Mouse (Mus musculus) intestine, embryonic 15.5 days (tissue): ENCODE data around the gene Phf21a. TPM values are rescaled to one million over a fixed set of nuclear protein-coding genes. Genes with fewer than 3 reads are reported as not detected.

Source experiments
- ATAC-seq: fragments of 200-750 bp; cut with Nextera tagmentation; 2 replicates; pipeline ENCODE4 v1.8.0; 2017; ENCODE audit warnings: moderate TSS enrichment, moderate library complexity
- H3K27ac ChIP-seq: fragments of 300-500 bp; sonication (generic); 2 replicates; pipeline ENCODE4 v1.5.1; 2015; ENCODE audit warnings: mild to moderate bottlenecking, inconsistent platforms
- H3K27me3 ChIP-seq: fragments of 300-500 bp; sonication (generic); replicated peaks from 2 replicates; pipeline ENCODE4 v1.6.1; 2015; ENCODE audit warnings: inconsistent platforms
- H3K36me3 ChIP-seq: fragments of 300-500 bp; sonication (generic); 2 replicates; pipeline ENCODE4 v1.6.1; 2015; ENCODE audit warnings: inconsistent platforms
- H3K4me1 ChIP-seq: fragments of 300-500 bp; sonication (generic); replicated peaks from 2 replicates; pipeline ENCODE4 v1.6.1; 2015; ENCODE audit warnings: inconsistent platforms
- H3K4me2 ChIP-seq: fragments of 300-500 bp; sonication (generic); replicated peaks from 2 replicates; pipeline ENCODE4 v1.6.1; 2015; ENCODE audit warnings: mild to moderate bottlenecking, inconsistent platforms
- H3K4me3 ChIP-seq: fragments of 300-500 bp; sonication (generic); replicated peaks from 2 replicates; pipeline ENCODE4 v1.5.1; 2015; ENCODE audit warnings: inconsistent platforms
- H3K9ac ChIP-seq: fragments of 300-500 bp; sonication (generic); 2 replicates; pipeline ENCODE4 v1.6.1; 2015; ENCODE audit warnings: inconsistent platforms
- H3K9me3 ChIP-seq: fragments of 300-500 bp; sonication (generic); 2 replicates; pipeline ENCODE4 v1.6.1; 2016; ENCODE audit warnings: inconsistent platforms
- WGBS: fragments of 180-500 bp; shearing (Covaris S2); methylation state at CpG from one replicate; pipeline ENCODE4 v1.1.7; 2015; 5-methylcytosine and 5-hydroxymethylcytosine counted together
- polyA plus RNA-seq: library from polyadenylated mRNA; unstranded; fragments of >200 nt; fragmentation: Nextera tagmentation; extraction: Ambion mirVana; gene quantifications from 2 replicates; pipeline ENCODE4 v1.2.1, GENCODE M21; 2015

Gene Phf21a
- polyA plus RNA-seq, 1 experiment from 2014 or later, result 19.1 TPM

DNA sequence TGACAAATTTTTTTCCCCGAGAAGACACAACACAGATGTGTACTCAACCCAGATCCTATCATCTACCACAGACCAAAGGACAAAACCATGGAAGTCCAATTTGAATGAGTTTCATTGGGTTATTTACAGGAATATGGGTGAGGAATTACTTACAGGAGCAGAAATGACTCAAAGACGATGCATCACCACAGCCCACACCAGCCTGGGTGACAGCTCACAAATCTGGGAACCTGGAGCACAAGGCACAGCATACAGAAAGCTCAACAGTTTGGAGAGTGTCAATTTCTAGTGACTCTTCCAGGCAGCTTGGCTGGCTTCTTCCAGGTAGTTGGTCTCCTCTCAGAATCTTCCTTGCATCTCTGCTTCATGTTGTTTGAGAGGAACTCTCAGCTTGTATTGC is 154.8 kb downstream of the Phf21a start:
- Histone ChIP-seq H3K9me3 (no peaks in the 10 kb centered on the region), H3K4me2 (no peak overlapping the region), H3K4me3 (no peak overlapping the region), H3K36me3 (peaks cover 8% of the 10 kb centered on the region; the same call in 1 of the 2 replicates), H3K9ac (no peak overlapping the region), H3K4me1 (no peaks in the 10 kb centered on the region), H3K27me3 (no peaks in the 10 kb centered on the region), H3K27ac (no peak overlapping the region)
- ATAC-seq, result no peak
- 95% methylated on average over 2 of the region's 2 CpGs for WGBS

DNA sequence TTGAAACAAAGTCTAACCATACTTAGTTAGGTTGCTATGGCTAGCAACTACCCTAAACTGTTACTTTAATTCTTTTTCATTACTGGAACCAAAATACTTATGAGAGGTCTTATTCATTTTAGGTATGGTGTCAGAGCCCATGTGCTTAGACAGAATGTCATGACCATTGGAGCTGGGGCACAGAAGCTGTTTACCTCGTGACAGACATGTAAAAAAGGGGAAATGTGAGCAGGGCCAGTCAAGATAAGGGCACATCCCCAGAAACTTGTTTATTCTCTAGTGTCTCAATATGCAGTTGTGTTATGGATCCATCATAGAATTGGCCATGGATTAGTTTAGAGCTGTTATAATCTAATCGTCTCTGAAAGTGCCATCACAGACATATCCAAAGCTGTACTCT is 157.6 kb downstream of the Phf21a start:
- Histone ChIP-seq H3K9ac (no peak overlapping the region), H3K4me3 (no peak overlapping the region), H3K27me3 (no peaks in the 10 kb centered on the region), H3K27ac (no peak overlapping the region), H3K36me3 (peaks cover 8% of the 10 kb centered on the region; the same call in 1 of the 2 replicates), H3K4me1 (no peaks in the 10 kb centered on the region), H3K9me3 (no peaks in the 10 kb centered on the region), H3K4me2 (no peak overlapping the region)
- 85% methylated on average over 2 of the region's 2 CpGs for WGBS
- no peak for ATAC-seq

DNA sequence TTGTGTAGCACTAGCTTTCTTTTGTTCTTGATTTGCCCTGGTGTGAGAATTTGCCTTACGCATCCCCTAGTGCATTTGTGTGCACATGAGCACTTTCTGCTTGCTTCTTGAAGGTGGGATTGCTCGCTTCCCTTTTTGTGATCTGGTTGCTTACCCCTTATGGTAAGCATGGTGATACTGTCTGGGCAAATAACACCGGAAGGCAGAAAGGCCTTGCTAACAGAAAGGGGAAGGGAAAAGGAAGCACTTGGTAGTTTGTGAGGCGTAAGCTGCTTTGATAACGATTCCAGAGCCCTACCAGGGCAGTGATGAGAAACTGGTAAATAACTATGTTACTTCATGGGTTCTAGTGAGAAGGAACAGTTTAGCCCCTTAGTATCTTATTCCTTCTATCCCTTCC is 160.9 kb downstream of the Phf21a start:
- no peak overlapping the region for H3K27ac ChIP-seq
- no peak overlapping the region for H3K4me3 ChIP-seq
- ATAC-seq, result no peak
- H3K9me3 ChIP-seq, result no peaks in the 10 kb centered on the region
- H3K4me1 ChIP-seq, result no peaks in the 10 kb centered on the region
- H3K27me3 ChIP-seq, result no peaks in the 10 kb centered on the region
- H3K9ac ChIP-seq, result no peak overlapping the region
- H3K4me2 ChIP-seq, result no peak overlapping the region
- 85% methylated on average over 5 of the region's 5 CpGs for WGBS
- H3K36me3 ChIP-seq, result no peaks in the 10 kb centered on the region

DNA sequence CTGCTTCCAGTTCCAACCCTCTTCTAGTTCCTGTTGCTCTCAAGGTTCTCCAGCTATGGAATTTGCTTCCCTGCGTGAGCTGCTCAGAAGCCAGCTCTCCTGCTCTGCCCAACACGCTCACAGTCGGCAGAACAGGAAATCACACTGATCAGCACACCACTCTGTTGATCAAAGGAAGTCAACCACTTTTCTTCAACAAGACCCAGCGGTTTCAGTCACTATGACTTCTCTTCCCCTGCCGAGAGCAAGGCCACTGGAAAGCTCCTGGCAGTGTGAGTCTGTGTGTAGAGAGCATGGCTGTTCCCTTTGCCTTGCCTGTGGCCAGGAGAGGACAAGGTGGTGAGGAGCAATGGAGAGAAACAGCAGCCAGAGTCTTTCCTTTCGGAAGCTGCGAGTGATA is 163.2 kb downstream of the Phf21a start:
- Histone ChIP-seq H3K4me2 (no peak overlapping the region), H3K4me3 (no peak overlapping the region), H3K27ac (no peak overlapping the region), H3K9me3 (no peaks in the 10 kb centered on the region), H3K36me3 (no peaks in the 10 kb centered on the region), H3K27me3 (no peaks in the 10 kb centered on the region), H3K4me1 (no peaks in the 10 kb centered on the region), H3K9ac (no peak overlapping the region)
- no peak for ATAC-seq
- WGBS, result 69% methylated on average over 7 of the region's 7 CpGs

DNA sequence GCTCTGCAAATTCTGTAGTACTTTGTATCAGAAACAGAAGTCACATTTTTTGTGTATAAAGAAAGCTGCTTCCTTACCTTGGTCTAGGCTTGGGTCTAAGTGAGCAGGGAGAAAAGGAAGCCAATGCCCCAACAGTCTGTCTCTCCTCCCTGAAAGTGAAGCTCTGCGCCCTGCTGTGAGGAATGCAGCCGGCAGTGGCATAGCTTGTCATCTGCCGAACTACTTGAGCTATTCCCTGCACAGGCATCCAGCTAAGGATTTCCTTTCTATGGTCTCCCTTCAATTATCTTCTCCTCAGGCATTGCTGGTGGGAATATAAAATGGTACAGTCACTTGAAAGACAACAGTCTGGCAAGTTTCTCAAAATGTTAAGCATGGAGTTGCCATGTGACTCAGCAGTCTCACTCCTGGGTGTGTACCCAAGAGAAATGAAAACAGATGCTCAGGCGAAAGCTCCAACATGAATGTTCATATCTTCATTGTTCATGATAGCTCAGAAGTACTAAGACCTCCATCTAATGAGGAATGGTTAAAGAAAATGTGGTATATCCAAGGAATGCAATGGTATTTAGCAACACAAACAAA is 164.5 kb downstream of the Phf21a start:
- Histone ChIP-seq H3K4me2 (no peak overlapping the region), H3K27ac (no peak overlapping the region), H3K4me3 (no peak overlapping the region), H3K4me1 (no peaks in the 10 kb centered on the region), H3K9me3 (no peaks in the 10 kb centered on the region), H3K9ac (no peak overlapping the region), H3K36me3 (no peaks in the 10 kb centered on the region), H3K27me3 (no peaks in the 10 kb centered on the region)
- ATAC-seq, result no peak
- WGBS, result 75% methylated on average over 4 of the region's 4 CpGs

DNA sequence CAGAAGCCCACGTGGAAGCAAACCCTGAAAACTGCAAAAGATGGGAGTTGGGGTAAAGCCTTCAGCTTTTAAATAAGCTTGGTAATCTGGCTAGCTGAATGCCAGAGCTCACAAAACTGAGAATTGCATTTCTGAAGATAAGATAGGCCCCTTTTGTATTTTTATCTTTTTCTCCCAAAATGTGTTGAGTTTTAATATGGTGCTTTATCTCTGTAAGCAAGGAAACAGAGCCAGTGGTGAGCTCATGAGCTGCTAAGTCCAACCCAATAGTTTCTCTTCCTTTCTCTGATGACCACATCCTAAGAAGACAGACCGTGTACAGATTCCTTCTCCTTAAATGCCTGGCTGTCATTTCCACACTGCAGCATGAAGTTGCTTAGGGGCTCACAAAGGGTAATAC is 167.0 kb downstream of the Phf21a start:
- H3K27ac ChIP-seq, result no peak overlapping the region
- no peak overlapping the region for H3K9ac ChIP-seq
- no peaks in the 10 kb centered on the region for H3K9me3 ChIP-seq
- no peak overlapping the region for H3K4me2 ChIP-seq
- no peaks in the 10 kb centered on the region for H3K4me1 ChIP-seq
- no peak overlapping the region for H3K4me3 ChIP-seq
- H3K36me3 ChIP-seq, result no peaks in the 10 kb centered on the region
- no peaks in the 10 kb centered on the region for H3K27me3 ChIP-seq
- 72% methylated on average over 2 of the region's 2 CpGs for WGBS
- ATAC-seq, result no peak

DNA sequence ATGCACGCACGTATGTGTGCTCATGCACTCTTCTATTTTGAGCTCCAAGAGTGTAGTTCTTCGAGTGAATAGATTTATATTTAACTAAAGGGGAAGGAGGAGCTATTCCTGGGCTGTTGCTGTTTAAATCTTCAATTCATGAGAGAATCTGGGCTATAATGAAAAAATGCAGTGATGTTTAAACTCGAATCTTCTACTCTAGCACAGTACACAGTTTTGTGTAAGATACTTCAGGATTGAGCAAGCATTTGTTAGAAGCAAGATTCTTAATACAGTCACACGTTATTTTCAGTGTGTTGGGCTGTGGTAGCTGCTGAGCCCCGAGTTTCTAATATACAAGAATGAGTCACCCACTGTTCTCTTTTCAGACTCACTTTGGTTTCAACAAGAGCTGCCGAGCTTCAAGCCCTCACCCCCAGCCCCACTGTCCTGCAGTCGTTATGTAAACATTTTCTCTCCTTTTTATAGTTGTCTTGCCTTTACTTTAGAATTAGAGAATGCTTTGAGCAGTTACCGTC is 173.2 kb downstream of the Phf21a start:
- ATAC-seq, result no peak
- Histone ChIP-seq H3K4me3 (no peak overlapping the region), H3K4me1 (no peaks in the 10 kb centered on the region), H3K27ac (no peak overlapping the region), H3K36me3 (no peaks in the 10 kb centered on the region), H3K4me2 (no peak overlapping the region), H3K9ac (no peak overlapping the region), H3K27me3 (no peaks in the 10 kb centered on the region), H3K9me3 (no peaks in the 10 kb centered on the region)
- WGBS, result 52% methylated on average over 9 of the region's 9 CpGs

DNA sequence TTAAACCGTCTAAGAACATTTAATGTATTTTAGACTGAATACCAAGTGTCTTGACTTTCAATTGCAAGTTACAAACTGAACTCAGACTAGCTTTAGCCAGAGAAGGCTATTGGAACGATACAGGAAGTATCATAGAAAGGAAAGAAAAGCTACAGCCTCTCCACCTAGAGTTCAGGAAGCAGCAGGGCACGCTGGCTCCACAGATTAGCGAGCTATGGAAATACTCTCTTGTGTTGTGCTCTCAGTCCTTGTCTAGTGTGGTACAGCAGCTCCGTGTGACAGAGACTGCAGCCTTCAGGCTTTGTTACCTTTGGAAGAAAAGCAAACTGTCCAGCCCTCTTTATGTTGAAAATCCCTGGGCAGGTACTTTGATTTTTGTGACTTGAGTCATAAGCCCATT is 176.3 kb downstream of the Phf21a start:
- H3K9ac ChIP-seq, result no peak overlapping the region
- H3K27me3 ChIP-seq, result no peaks in the 10 kb centered on the region
- no peaks in the 10 kb centered on the region for H3K4me1 ChIP-seq
- 86% methylated on average over 5 of the region's 5 CpGs for WGBS
- H3K4me3 ChIP-seq, result no peak overlapping the region
- no peak overlapping the region for H3K27ac ChIP-seq
- H3K4me2 ChIP-seq, result no peak overlapping the region
- no peaks in the 10 kb centered on the region for H3K36me3 ChIP-seq
- ATAC-seq, result no peak
- H3K9me3 ChIP-seq, result no peaks in the 10 kb centered on the region

DNA sequence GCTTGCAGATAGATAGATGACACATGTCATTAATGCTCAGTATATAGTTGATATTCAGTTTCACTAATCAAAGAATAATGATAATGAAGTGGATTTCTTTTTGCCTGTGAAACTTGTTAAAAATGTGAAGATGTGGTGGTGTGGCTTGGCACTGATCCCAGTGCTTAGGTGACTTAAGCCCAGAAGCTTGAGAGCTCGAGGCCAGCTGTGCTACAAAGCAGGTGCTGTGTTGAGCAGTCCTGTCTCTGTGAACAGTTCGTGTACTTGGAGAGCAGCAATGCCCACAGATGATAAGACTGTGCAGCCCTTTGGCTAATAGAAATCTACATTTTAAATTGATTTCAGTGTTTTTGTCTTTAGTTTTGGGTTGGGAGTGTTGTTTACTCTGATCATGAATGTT is 179.6 kb downstream of the Phf21a start:
- ATAC-seq, result no peak
- 40% methylated on average over 2 of the region's 2 CpGs for WGBS
- no peaks in the 10 kb centered on the region for H3K36me3 ChIP-seq
- H3K9me3 ChIP-seq, result no peaks in the 10 kb centered on the region
- no peak overlapping the region for H3K4me3 ChIP-seq
- H3K27me3 ChIP-seq, result no peaks in the 10 kb centered on the region
- H3K27ac ChIP-seq, result no peak overlapping the region
- H3K4me1 ChIP-seq, result no peaks in the 10 kb centered on the region
- no peak overlapping the region for H3K9ac ChIP-seq
- no peak overlapping the region for H3K4me2 ChIP-seq

DNA sequence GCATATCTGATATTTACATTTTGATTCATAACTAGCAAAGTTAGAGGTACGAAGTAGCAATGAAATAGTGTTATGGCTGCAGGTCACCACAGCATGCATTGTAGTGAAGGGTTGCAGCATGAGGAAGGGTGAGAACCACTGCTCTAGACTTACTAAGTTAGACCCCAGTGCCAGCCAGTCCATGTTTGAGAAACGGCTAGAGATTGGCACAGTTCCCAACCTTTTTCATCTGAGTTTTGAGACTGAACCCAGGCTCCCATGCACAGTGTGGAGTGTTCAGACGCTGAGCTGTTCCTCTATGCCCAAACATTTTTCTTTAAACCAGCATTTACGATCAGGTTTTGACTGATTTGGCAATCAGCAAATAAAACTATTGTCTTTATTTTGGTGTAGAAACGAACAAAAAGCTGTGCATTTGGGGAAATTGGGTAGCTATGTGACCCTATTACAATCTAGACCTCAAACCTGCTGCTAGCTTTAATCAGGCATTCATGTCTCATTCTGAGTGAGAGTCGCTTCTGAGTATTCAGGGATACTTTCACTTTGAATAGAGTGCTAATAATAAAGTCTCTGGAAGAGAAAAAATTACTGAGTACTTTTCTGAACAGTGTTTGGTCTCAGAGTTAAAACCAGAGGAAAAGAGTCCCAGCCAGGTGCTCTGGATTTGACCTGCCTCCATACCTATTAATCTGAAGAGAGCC is 180.3 kb downstream of the Phf21a start:
- Histone ChIP-seq H3K27ac (no peak overlapping the region), H3K9ac (no peak overlapping the region)

DNA sequence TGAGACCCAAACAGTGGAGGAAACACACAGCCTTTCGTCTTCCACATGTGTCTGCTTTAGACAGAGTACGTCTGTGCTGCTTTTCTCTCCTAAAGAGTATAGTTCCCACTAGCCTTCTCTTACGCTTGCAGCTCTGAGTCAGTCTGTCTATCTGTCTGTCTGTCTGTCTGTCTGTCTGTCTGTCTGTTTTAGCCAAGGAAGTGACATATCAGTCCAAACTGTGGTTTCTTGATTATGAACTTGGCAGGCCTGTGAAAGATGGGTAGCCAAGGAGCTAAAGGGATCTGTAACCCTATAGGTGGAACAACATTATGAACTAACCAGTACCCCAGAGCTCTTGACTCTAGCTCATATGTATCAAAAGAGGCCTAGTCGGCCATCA is 180.9 kb downstream of the Phf21a start:
- Histone ChIP-seq H3K9me3 (no peaks in the 10 kb centered on the region), H3K27ac (no peak overlapping the region), H3K36me3 (no peaks in the 10 kb centered on the region), H3K4me3 (no peak overlapping the region), H3K4me1 (no peaks in the 10 kb centered on the region), H3K4me2 (no peak overlapping the region), H3K27me3 (no peaks in the 10 kb centered on the region), H3K9ac (no peak overlapping the region)
- ATAC-seq, result no peak
- 80% methylated on average over 4 of the region's 4 CpGs for WGBS

More for the DNA sequence above, 180.3 kb downstream of the Phf21a start:
- ATAC-seq, result no peak
- no peaks in the 10 kb centered on the region for H3K4me1 ChIP-seq
- no peak overlapping the region for H3K4me3 ChIP-seq
- 71% methylated on average over 6 of the region's 6 CpGs for WGBS
- H3K27me3 ChIP-seq, result no peaks in the 10 kb centered on the region
- H3K36me3 ChIP-seq, result no peaks in the 10 kb centered on the region
- no peak overlapping the region for H3K4me2 ChIP-seq
- H3K9me3 ChIP-seq, result no peaks in the 10 kb centered on the region

DNA sequence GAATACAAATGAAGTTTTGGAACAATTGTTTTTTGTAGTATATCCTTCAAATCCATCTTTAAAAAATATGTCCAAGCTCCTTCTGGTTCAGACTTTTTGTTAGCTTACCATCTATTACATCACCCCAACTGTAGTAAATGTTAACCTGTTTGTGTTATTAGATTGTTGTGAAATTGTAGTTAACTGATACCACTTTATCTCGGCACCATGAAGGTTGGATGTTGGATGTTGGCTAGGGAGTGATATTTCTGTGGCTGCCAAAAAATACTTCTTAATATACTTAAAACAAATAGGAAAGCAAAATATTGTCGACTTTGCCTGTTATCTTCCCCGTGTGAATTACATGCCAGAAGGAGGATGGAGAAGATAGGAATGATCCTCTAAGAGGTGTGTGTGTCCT is 184.9 kb downstream of the Phf21a start:
- WGBS, result 75% methylated on average over 3 of the region's 3 CpGs
- H3K4me1 ChIP-seq, result no peaks in the 10 kb centered on the region
- no peaks in the 10 kb centered on the region for H3K9me3 ChIP-seq
- H3K9ac ChIP-seq, result no peak overlapping the region
- no peaks in the 10 kb centered on the region for H3K27me3 ChIP-seq
- H3K36me3 ChIP-seq, result no peaks in the 10 kb centered on the region
- no peak overlapping the region for H3K4me2 ChIP-seq
- ATAC-seq, result no peak
- H3K4me3 ChIP-seq, result no peak overlapping the region
- H3K27ac ChIP-seq, result no peak overlapping the region

DNA sequence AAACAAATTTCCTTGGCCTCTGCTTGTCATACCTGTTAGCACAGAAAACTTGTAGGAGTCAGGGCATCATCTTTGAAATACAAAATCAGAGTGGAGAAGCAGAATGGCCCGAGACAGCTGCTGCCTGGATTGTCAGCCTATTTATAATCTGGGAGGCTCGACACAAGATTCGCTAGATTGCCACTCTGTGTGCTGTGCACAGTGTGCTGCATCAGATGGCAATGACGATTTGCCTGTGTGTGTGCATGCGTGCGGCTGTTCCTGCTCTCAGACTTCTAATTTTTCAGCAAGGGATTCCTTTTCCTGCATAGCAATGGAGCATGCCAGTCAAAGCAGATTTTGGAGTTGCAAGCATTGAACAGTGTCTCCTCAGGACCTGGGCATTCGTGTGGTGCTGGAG is 185.7 kb downstream of the Phf21a start:
- no peaks in the 10 kb centered on the region for H3K9me3 ChIP-seq
- no peak overlapping the region for H3K27ac ChIP-seq
- H3K9ac ChIP-seq, result no peak overlapping the region
- ATAC-seq, result no peak
- no peaks in the 10 kb centered on the region for H3K36me3 ChIP-seq
- H3K4me3 ChIP-seq, result no peak overlapping the region
- WGBS, result 82% methylated on average over 7 of the region's 7 CpGs
- no peaks in the 10 kb centered on the region for H3K27me3 ChIP-seq
- H3K4me2 ChIP-seq, result no peak overlapping the region
- no peaks in the 10 kb centered on the region for H3K4me1 ChIP-seq
